Mouse (Mus musculus): ENCODE data around the gene Dmrt1. TPM values are rescaled to one million over a fixed set of nuclear protein-coding genes. Genes with fewer than 3 reads are reported as not detected.

The Dmrt1 gene
- total RNA-seq, 2 experiments from 2014 or later: not detected

GRCm38 (mm10) chr19:25622291-25623251, 117.2 kb downstream of the Dmrt1 start:
- peak; percentile 51 to 79 for DNase-seq

- peak; percentile 41 to 81 for DNase-seq
Measured at GRCm38 (mm10) chr19:25628490-25628889, 123.1 kb downstream of the Dmrt1 start.

- DNase-seq: no peak
Measured at GRCm38 (mm10) chr19:25635119-25635518, 129.7 kb downstream of the Dmrt1 start.

- DNase-seq: peak; percentile 31 to 77
Measured at GRCm38 (mm10) chr19:25635622-25636244, 130.3 kb downstream of the Dmrt1 start.

- no peak for DNase-seq
Measured at GRCm38 (mm10) chr19:25638766-25639361, 133.4 kb downstream of the Dmrt1 start.

- DNase-seq: no peak
Measured at GRCm38 (mm10) chr19:25641786-25642185, 136.4 kb downstream of the Dmrt1 start.

GRCm38 (mm10) chr19:25647136-25647535, 141.7 kb downstream of the Dmrt1 start:
- no peak for DNase-seq

- DNase-seq: no peak
Measured at GRCm38 (mm10) chr19:25648701-25649100, 143.3 kb downstream of the Dmrt1 start.

GRCm38 (mm10) chr19:25650474-25650873, 145.1 kb downstream of the Dmrt1 start:
- DNase-seq: no peak

- no peak for DNase-seq
Measured at GRCm38 (mm10) chr19:25652560-25652959, 147.1 kb downstream of the Dmrt1 start.

Other genes starting within 250 kb of the Dmrt1 start
- under 1 TPM in 1 of 2 experiments, not detected in 1; 0.15 TPM for gene Dmrt3, start 104.7 kb downstream of the Dmrt1 start, total RNA-seq (2021)
- under 1 TPM; 0.17 to 0.44 TPM for gene Dmrt2, start 166.8 kb downstream of the Dmrt1 start, total RNA-seq (2021)